Mouse (Mus musculus) embryo, embryonic 10 days (tissue): ENCODE measurements at regions not wholly inside any gene's neighbourhood (a gene's known extent, or its start where the extent isn't known, plus 50 kb on each side); places are given as distances from the start of the nearest gene placed in this dataset.

Experiments used
- DNase-seq: peaks from one replicate; pipeline ENCODE4 v3.0.0-alpha.2; 2015; ENCODE audit warnings: low spot score

- no peak for DNase-seq
Observed at GRCm38 (mm10) chr2:131734740-131735378, 124.7 kb downstream of the Erv3 start.

GRCm38 (mm10) chr2:131726533-131726932 lies 133.0 kb downstream of the Erv3 start:
- DNase-seq = no peak

GRCm38 (mm10) chr2:131721631-131722545 lies 137.7 kb downstream of the Erv3 start:
- no peak for DNase-seq

DNA sequence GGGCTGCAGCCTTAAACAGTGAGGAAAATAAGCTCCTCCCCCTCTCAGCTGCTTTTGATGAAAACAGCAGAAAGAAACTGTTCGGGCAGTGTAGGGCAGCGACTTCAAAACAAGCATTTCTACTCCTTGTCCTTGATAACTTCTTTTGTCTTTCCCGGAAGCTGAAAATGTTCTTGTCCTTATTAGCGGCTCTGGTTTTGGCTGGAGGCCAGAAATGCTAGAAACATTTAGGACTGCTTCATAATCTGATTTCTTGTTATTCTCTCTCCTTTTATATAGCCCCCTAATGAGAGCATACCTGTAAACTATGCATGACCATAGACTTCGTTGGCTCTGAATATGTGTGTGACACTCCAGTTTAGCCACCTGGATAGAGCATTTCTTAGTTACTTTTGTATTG lies 142.0 kb downstream of the Erv3 start:
- no peak for DNase-seq

GRCm38 (mm10) chr2:131716841-131717240 lies 142.7 kb downstream of the Erv3 start:
- no peak for DNase-seq

DNA sequence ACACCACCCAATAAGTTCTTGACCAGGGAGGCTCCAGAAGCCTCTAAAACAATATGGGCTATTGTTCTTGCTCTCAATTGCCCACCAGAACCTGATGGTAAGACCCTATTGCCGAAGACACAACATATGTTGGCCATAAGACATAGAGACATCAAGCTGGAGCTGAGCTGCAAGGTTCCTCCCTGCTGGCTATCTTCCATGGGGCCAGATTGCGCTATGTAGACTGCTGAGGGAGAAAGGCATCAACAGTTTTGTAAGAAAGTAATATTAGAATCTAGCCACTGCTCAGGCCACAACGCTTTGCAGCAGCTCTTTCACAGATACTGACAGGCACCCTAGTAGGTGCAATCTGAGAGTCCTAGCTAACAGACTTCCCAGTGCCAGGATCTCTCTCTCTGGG lies 144.2 kb downstream of the Erv3 start:
- no peak for DNase-seq

- DNase-seq = peak; percentile 41
Observed at GRCm38 (mm10) chr2:131711886-131712285, 147.7 kb downstream of the Erv3 start.

GRCm38 (mm10) chr2:131706565-131706964 lies 144.5 kb upstream of the Adra1d start:
- no peak for DNase-seq

DNA sequence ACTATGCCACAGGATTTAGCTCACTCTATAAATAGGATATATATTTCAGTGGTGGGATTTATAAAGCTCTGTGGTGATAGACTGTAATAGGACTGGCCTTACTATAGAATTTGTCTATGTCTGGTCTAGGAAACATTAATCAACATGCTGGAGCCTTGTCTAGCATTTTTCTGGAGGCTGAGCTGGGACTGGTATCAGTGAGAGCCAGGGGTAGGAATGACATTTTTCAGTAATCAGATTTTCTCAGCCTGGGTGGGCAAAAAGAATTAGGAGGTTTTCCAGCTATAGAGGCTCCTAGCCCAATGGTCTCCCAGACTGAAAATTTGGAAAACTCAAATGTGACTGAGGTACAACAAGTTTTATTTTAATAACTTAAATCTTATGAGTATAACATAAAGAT lies 142.3 kb upstream of the Adra1d start:
- no peak for DNase-seq

DNA sequence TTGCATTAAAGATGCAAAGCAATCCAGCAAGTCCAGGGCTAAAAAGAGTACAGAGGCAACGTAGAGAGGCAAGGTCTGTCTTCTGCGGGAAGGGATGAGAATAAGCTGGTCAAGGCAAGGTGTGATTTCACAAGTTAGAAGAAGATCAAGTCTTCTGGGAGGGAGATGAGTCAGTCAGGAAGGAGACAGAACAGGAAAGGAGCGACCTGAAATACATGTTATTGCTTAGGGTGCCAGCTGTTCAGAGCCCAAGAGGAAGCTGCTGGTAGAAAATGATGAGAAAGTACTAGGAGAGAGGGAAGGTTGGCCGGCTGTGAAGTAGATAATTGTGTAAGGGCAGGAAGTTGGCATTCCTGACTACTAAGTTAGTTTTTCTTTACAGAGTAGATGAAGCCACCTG lies 140.1 kb upstream of the Adra1d start:
- DNase-seq = no peak

DNA sequence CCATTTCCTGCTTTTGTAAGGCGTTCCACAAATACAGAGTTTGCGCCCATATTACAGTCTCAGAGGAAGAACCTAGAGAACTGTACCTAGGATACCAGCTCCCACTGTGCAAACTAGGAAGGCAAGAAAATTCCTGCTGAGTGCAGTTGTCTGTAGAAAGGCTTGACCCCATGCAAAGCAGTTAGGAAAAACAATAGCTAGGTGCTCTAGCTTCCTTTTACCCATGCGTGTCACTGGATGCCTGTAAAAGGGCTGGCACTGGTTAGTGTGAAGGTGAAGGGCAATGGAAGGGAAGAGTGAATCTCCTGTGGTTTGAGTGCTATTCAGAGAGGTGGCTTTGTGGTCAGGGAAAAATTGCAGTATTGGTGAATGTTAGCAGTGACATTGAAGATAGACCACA lies 137.7 kb upstream of the Adra1d start:
- DNase-seq = no peak

- DNase-seq = no peak
Observed at GRCm38 (mm10) chr2:131698008-131698965, 136.2 kb upstream of the Adra1d start.

GRCm38 (mm10) chr2:131696307-131696706 lies 134.2 kb upstream of the Adra1d start:
- no peak for DNase-seq

DNA sequence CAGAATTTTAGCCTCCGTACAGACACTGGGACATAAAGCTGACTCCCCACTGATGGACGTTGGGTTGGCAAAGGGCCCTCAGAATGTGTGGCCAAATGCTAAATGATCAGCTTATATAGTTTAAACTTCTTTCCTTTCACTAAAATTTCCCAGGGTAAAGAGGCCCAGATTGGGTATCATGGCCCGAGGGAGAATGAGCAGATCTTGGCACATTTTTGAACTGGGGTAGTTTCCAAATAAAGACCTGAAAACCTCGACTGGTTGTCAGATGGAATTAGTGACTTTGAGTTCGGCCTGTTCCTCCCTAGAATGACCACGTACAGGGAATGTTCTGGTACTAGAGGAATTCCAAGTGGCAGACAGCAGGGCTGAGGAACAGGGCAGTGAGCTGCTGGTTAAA lies 127.9 kb upstream of the Adra1d start:
- DNase-seq = no peak

- no peak for DNase-seq
Observed at GRCm38 (mm10) chr2:131688282-131688681, 126.2 kb upstream of the Adra1d start.

DNA sequence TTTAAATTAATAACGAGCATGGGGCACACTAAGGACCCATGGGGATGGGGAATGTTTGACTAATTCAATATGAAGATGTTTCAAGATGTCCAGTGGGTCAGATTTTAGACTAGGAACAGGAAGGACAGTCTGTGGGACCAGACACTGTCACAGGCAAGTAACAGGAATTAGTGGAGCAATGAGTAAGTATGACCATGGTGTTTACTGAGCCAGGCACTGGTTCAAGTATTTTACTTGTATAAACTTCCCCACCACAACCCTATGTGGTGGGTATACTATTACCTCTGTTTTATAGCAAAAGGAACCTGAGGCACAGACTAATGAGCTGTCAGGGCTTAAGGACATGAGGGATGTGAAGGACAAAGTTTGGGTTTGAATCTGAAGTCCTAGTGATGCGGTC lies 125.4 kb upstream of the Adra1d start:
- no peak for DNase-seq

- no peak for DNase-seq
Observed at GRCm38 (mm10) chr2:131686748-131687147, 124.7 kb upstream of the Adra1d start.

DNA sequence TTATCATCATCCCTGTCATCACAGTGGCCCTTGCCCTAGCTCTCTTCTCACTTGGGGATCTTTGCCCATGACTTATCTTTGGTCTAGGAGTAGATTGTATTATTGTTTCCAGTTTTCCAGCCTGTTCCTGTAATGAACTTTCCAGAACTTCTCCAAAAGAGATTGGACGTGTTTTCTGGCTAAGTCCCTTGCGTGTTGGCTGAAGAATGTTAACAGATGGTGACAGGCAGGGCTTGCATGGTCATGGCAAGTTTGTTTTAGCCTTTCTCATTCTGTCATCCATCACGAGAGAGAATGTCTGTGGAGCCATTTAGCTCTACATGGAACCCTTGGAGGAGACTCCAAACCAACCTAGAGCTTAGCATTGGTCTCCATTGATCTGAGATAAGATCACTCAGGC lies 123.2 kb upstream of the Adra1d start:
- no peak for DNase-seq

DNA sequence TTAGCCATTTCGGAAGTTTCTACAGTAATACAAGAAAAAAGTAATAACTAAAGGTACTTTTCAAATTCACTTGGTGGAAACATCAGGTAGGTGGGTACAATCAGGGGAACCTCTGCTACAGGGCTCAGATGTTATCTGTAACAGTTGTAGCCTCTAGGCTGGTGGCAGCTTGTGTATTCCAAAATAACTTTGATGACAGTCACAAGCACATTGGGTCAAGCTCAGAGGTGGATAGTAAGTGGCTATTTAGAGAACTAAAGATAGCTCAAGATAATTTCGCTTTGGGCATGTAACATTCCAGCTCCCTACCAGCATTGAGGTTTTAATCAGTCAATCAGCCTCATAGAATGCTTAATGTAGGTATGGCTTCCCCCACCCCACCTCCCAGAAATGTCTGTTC lies 121.7 kb upstream of the Adra1d start:
- no peak for DNase-seq

- no peak for DNase-seq
Observed at GRCm38 (mm10) chr2:131678484-131678883, 116.4 kb upstream of the Adra1d start.

DNA sequence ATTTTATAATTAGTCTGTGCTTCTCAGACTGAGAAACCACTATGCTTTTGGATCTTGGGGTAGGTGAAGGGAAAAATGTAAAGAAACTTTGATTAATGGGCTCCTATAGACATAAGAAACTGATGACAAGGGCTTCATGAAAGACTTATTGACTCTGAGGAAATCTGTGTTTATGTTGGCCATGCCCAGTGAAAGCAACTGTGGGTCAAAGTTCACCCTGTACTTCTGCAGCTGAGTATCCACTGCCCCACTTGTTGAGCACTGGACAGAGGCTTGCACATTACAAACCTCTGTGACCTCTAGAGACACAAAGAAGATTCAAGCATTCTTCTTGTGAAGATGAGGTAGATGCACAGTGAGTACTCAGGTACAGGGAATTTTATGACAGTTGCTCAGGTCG lies 114.7 kb upstream of the Adra1d start:
- DNase-seq = no peak

DNA sequence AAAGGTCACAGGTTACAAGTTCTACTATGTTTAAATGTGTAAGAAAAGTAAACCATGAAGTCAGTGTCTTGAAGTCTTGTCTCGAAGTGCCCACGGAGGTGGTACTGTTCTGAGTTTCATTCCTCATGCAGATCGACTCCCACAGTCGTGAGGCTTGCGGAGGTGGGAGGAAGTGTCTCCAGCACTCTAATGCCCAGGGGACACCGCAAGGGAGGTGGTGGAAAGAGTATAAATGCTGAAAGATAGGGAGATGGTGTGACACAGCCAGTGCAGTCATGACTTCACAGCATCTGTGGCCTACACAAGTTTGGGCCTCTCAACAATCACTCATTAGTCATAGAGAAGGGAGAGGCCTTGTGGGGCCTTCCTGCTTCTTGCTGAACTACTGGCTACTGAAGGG lies 112.8 kb upstream of the Adra1d start:
- DNase-seq = no peak
